Mouse (Mus musculus): ENCODE results near the gene Insig2. TPM values are rescaled to one million over a fixed set of nuclear protein-coding genes. Genes with fewer than 3 reads are reported as not detected.

The Insig2 gene
- polyA plus RNA-seq, 1 experiment from 2014 or later, result 26.1 TPM

Other genes starting within 250 kb of the Insig2 start
- gene Ccdc93, start 98.5 kb upstream of the Insig2 start, polyA plus RNA-seq (2016; fragmentation: Nextera tagmentation; extraction: Ambion mirVana), result 11.0 and 11.4 TPM in 2 replicates
- 0.29 TPM in 1 of 2 replicates, not detected in the other for gene Htr5b, start 195.9 kb upstream of the Insig2 start, polyA plus RNA-seq (2016; fragmentation: Nextera tagmentation; extraction: Ambion mirVana)
- 80.4 and 81.5 TPM in 2 replicates for gene Ddx18, start 235.4 kb upstream of the Insig2 start, polyA plus RNA-seq (2016; fragmentation: Nextera tagmentation; extraction: Ambion mirVana)